Mouse (Mus musculus) embryo, embryonic 10.5 days (tissue): ENCODE results near the gene Rnf130.
A peak's percentile ranks its signal among the peaks of the same experiment; 100 is the strongest.

ENCODE experiments used
- DNase-seq: peaks from one replicate; pipeline ENCODE4 v3.0.0-alpha.2; 2015; ENCODE audit warnings: low spot score

Gene Rnf130

DNA sequence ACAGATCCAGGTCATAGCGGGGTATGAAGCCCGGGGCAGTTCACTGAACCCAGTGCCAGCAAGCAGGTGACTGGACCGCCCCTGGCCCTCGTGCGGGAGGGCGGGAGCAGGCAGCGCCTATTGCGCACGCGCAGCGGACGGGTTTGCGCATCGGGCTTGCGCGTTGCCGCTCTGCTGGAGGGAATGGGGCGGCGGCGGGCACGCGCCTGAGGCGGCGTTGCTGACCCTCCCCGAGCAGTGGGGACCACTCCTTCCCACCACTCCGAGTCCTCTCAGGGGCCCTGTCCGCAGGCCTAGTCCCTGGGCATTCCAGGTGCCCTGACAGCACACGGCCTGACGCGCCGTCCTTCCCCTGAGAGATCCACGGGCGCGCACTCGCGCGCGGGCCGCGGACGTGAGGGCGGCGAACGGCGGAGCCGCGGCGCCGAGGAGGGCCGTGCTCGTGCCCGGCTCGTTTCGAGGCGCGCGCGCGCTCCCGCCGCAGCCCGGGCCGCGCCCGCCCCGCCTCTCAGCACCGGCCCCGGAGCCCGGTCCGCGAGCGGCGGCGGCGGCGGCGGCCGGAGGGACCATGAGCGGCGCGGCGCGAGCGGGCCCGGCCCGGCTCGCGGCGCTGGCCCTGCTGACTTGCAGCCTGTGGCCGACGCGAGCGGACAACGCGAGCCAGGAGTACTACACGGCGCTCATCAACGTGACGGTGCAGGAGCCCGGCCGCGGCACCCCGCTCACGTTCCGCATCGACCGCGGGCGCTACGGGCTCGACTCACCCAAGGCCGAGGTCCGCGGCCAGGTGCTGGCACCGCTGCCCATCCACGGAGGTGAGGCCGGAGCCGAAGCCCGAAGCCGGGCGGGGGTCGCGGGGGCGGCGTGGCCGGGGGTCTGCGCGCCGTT, at the start of gene Rnf130:
Gene Rnf130 (plus strand): TSS at position 514 of the 888 bp plus-strand sequence.
- peak; percentile 94 for DNase-seq

- no peak for DNase-seq
These were observed 47.1 kb upstream of the Rnf130 start for GRCm38 (mm10) chr11:49977963-49978568.

GRCm38 (mm10) chr11:49978935-49979334, 46.2 kb upstream of the Rnf130 start:
- DNase-seq: no peak

DNA sequence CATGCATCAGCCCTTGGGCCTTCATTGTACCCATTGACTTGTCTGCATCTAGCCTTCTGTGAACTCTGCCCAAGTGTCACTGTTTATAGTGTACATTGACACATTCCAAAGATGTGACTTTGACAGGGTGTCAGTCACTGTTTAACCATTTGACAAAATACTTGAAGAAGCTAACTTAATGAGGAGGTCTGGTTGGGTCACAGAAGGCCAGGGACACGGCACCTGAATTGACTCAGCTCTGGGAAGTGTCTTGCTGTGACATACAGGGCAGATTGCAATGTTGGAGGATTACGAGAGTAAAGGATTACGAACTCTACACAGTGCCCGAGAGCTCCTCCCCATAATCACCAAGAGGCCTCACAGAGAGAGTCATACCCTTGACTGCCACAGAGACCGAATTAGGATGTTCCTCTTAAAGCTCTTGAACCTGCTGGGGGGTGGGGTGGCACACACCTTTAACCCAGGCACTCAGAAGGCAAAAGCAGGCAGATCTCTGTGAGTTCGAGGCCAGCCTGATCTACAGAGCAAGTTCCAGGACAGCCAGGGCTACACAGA, 44.4 kb upstream of the Rnf130 start:
- DNase-seq: no peak

DNA sequence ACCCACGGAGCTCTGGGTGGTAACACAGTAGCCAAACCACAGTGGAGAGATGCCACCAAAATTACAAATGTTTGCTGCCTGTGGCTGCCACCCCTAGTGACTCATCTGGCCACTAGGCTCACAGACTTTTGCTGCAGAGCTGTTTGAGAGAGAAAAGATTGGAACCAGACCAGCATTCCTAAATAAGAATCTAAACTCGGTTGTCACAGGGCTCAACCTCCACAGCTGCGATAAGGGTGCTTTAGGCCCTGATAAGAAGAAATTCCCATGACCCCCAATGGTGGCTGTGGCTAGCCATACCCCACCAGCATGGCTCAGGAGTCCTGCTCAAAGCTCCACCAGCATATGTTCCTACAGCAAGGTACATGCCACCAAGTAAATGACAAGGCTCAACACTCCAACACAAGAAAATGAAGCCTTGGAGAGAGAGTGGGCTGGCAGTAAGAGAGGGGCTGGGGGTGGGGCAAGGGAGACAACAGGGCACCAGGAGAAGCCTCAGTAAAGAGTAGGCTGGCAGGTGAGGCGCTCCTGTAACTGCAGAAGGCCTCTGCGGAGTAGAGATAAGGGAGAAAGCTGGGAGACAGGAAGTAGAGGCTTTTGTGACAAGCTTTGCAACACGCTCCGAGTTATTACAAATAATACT, 43.7 kb upstream of the Rnf130 start:
- DNase-seq: no peak

DNA sequence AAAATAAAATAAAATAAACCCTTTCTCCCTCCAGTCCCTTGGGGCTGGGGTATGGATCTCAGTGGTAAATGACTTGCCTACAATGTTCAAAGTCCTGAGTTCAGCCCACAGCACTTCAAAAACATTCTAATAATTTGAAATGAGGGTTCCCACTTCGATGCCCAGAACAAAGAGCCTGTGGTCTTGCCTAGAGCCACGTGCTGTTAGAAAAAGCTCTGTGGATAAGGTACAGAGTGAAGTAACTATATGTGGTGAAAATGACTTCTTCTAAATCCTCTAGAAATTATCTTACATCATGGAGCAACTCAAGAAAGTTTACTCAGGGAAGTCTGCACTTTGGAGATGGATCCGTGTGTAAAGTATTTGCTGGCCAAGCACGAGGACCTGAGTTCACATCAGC, 43.1 kb upstream of the Rnf130 start:
- DNase-seq: no peak

GRCm38 (mm10) chr11:49982881-49983280, 42.3 kb upstream of the Rnf130 start:
- DNase-seq: no peak

DNA sequence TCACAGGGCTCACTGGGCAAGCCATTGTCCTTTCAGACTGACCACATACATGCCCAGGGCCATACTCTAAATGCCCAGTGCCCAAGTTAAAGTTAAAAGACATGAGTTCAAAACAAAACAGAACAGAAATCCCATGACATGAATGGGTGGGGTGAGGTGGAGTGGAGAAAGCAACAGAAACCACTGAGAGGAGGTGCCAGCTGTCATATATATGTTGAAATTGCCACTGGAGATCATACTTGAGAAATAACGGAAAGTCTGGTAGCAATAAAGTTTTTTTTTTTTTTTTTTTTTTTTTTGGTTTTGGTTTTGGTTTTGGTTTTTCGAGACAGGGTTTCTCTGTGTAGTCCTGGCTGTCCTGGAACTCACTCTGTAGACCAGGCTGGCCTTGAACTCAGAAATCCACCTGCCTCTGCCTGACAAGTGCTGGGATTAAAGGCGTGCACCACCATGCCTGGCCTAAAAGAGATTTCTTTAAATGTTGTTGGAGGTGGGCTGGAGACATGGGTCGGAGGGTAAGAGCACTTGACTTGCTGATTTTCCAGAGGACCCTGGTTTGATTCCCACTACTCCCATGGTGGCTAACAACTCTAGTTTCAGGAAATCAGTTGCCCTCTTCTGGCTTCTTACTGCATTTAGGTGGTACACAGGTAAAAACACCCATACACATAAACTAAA, 41.1 kb upstream of the Rnf130 start:
- DNase-seq: no peak

GRCm38 (mm10) chr11:49985009-49985408, 40.1 kb upstream of the Rnf130 start:
- DNase-seq: no peak

GRCm38 (mm10) chr11:49986277-49987036, 38.7 kb upstream of the Rnf130 start:
- DNase-seq: peak; percentile 79

- DNase-seq: no peak
These were observed 30.6 kb upstream of the Rnf130 start for GRCm38 (mm10) chr11:49994536-49994935.

DNA sequence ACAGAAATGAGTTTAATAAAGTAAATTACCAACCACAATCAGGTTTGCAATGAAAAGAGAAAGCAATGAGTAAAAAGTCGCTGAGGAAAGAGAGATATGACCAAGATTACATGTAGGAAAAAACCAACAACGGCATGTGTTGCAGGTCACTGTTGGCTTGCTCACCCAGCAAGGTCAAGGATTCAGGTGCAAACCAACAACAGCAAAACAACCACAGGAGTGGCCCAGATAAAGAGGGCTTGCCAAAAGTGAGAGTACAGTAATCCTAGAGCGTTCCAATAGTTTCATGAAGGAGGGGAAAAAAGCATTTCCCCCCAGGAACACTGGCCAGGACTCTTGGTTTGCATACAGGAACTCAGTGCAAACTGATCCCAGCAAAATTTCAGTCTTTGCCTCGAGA, 28.7 kb upstream of the Rnf130 start:
- no peak for DNase-seq

DNA sequence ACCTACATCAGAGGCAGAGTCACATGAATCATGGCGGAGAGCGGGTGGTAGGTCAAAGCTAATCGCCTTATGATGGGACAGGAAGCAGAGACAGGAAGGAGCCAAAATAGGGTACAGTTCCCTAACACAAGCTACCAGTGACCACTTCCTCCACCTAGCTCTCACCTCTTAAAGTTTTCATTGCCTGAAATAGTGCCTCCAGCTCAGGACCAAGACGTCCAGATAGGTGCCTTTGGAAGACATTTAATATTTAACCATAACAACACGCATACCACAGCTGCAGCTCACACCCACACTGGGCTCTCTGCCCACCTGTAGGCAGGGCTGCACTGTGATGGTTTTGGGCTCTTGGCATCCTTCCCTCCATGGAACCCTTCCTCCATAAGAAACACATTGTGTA, 27.8 kb upstream of the Rnf130 start:
- no peak for DNase-seq

DNA sequence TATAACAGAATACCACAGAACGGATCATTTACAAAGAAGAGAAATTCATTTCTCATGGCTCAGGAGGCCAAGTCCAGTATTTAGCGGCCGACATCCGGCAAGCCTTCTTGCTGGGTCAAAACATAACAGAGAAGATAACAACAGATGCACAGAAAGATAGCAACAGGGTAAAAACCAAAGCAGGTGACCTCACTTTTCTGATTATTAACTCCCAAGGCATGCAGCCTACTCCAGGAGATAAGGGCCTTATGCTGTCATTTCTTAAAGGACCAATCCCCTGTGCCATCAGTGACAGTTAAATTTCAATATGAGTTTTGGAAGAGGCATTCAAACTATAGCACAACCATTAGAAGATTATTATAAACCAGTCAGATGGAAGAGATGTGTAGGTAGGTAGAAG, 22.3 kb upstream of the Rnf130 start:
- DNase-seq: no peak

GRCm38 (mm10) chr11:50007776-50008175, 17.4 kb upstream of the Rnf130 start:
- DNase-seq: no peak

GRCm38 (mm10) chr11:50008231-50008630, 16.9 kb upstream of the Rnf130 start:
- no peak for DNase-seq

DNA sequence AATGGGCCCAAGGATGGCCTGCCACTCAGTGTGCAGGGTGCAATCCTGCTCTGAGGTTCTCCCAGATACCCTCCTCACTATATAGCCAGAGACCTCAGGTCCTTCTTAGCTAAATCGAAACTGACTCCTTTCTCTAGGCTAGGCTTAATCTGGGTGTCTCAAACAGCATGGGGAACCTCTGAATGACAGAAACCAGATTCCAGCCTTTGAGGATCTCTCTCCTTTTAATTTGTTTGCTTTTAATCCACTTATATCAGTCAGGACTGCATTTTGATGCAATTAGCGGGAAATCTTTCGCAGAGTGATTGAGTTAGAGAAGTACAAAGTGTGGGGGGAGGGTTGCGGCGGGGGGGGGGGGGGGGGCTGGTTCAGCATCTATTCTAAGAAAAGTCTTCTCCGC, 12.1 kb upstream of the Rnf130 start:
- no peak for DNase-seq

DNA sequence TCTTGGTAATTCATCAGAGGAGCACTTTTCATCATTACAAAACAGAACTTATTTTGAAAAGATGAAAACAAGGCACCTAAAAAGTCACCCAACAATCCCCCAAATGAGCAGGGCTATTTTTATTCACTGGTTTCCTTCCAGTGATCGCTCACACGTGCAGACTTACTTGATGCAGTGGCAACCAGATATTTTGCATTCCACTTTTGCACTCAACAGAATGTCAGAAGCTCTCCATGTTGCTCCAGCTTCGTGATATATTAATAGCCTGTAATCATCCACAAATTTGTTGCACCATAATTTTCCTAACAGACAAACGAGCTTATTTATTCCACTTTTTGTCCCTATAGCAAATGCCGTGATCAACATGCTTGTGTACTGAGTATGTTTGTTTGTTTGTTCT, 8.6 kb upstream of the Rnf130 start:
- no peak for DNase-seq

- DNase-seq: no peak
These were observed 7.6 kb upstream of the Rnf130 start for GRCm38 (mm10) chr11:50017511-50017910.

DNA sequence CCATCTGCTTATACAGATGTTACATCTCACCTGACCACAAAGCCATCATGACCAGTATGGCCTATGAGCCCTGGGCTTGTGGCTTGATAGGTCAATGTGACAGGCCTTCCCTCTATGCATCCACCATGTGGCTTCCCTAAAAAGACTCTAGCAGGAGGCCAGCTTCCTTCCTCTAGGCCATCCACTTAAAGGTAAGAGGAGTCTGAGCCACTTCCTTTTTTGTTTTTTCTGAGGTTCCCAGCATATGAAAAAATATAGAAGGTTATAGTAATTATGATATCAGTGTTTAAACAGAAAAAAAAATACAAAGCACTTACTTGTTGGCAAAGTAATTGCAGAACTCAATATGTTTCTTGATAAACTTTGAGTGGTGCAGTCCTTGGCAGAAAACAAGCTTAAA, 6.3 kb upstream of the Rnf130 start:
- no peak for DNase-seq

DNA sequence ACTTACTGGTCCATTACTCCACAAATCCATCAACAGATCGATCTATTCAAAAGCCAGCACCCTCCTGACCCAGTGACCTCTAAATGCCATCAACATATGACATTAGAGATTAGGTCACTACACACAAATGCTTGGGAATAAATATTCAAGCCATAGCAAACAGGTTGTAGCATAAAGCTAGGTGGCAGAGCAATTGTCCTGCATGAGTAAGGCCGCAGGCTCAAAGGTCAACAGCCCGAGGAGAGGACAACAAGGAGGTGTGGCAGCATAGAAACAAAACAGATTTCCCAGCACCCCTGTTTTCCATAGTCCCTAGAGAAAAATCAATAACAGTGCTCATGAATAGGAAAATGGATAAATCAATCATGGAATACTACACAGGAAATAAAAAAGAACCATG, 3.1 kb upstream of the Rnf130 start:
- DNase-seq: no peak

DNA sequence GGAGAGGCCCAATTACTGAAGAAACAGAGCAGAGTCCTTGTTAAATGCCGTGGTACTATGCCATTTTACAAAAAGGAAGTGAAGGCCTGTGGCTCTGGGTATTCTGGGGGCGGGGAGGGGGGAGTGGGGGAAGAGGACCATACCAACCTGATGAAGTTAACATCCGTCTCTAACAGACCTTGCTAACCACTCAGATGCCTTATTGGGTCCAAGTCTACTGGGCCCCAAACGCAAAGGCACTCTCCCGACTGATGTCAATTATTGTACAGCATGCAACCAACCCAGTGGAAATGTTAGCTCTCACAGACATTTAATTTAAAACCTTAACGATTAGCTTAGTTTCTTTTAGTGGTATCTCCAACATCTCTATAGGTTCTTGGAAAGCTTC, 707 bp upstream of the Rnf130 start:
- no peak for DNase-seq
